Mouse (Mus musculus): ENCODE data around the gene Usp32. TPM values are rescaled to one million over a fixed set of nuclear protein-coding genes. Genes with fewer than 3 reads are reported as not detected.

Usp32 gene
- 2.6 and 3.2 TPM in 2 replicates for polyA plus RNA-seq (2012; rRNA removed)

GRCm38 (mm10) chr11:85139581-85140540, at the start of gene Usp32:
TSS of gene Usp32 (minus strand) at chr11:85140161.

GRCm38 (mm10) chr11:85170058-85170740, 30.2 kb upstream of the Usp32 start, which contains the start of gene 1700125H20Rik:
TSS of gene 1700125H20Rik (plus strand) at chr11:85170404.

GRCm38 (mm10) chr11:84957591-84958270, 182.2 kb downstream of the Usp32 start, which contains the start of gene Car4:
TSS of gene Car4 (plus strand) at chr11:84957786.

Other genes with a start within 250 kb of the Usp32 start
- 4.3 and 4.7 TPM in 2 replicates for gene Znhit3, start 223.8 kb downstream of the Usp32 start, polyA plus RNA-seq (2012; rRNA removed)
- gene Car4, start 182.4 kb downstream of the Usp32 start, polyA plus RNA-seq (2012; rRNA removed): 468 and 519 TPM in 2 replicates
- not detected in 2 replicates for gene 1700125H20Rik, start 30.2 kb upstream of the Usp32 start, polyA plus RNA-seq (2012; rRNA removed)
- gene Appbp2, start 95.0 kb upstream of the Usp32 start, polyA plus RNA-seq (2012; rRNA removed): 8.9 and 9.6 TPM in 2 replicates
- 4.4 and 4.8 TPM in 2 replicates for gene Ppm1d, start 171.1 kb upstream of the Usp32 start, polyA plus RNA-seq (2012; rRNA removed)
- 27.7 and 28.5 TPM in 2 replicates for gene Bcas3, start 213.0 kb upstream of the Usp32 start, polyA plus RNA-seq (2012; rRNA removed)

All from colon, adult 2 months (tissue).